Mouse (Mus musculus) MEL (cell line): ENCODE measurements around the gene Fam129c. TPM values are rescaled to one million over a fixed set of nuclear protein-coding genes. Genes with fewer than 3 reads are reported as not detected.

Experiments used
- DNase-seq: peaks from one replicate; pipeline ENCODE4 v3.0.0; 2011; ENCODE audit warnings: low read depth, low spot score
- H3K27ac ChIP-seq: 2 replicates; pipeline ENCODE4 v1.5.1; 2012; ENCODE audit warnings: low read depth, mild to moderate bottlenecking, control low read depth, low read length, moderate library complexity; ENCODE audit not compliant: control insufficient read depth
- H3K27me3 ChIP-seq, 2 experiments: fragments of 150-350 bp in 1 of 2; sonication (generic) in 1 of 2; 2 replicates each; pipeline ENCODE4 v1.6.1; 2012; ENCODE audit warnings: low read length in 2 of 2, mild to moderate bottlenecking in 2 of 2, improper control_type of control experiment in 1 of 2, moderate library complexity in 1 of 2; ENCODE audit not compliant: insufficient read depth in 2 of 2, control insufficient read depth in 1 of 2
- H3K36me3 ChIP-seq, 2 experiments: 2 replicates each; pipeline ENCODE4 v1.6.1; 2012 to 2014; ENCODE audit warnings: low read length in 2 of 2, improper control_type of control experiment in 1 of 2, inconsistent platforms in 1 of 2, mild to moderate bottlenecking in 1 of 2; ENCODE audit not compliant: insufficient read depth in 2 of 2, control insufficient read depth in 1 of 2
- H3K4me1 ChIP-seq, 2 experiments: fragments of 150-350 bp in 1 of 2; sonication (generic) in 1 of 2; 2 replicates each; pipeline ENCODE4 v1.6.1; 2012; ENCODE audit warnings: low read length in 2 of 2, improper control_type of control experiment in 1 of 2, mild to moderate bottlenecking in 1 of 2; ENCODE audit not compliant: insufficient read depth in 2 of 2, control insufficient read depth in 1 of 2
- H3K4me3 ChIP-seq, 2 experiments: fragments of 150-350 bp in 1 of 2; sonication (generic) in 1 of 2; 2 replicates each; pipeline ENCODE4 v1.5.1; 2012; ENCODE audit warnings: low read depth in 2 of 2, low read length in 2 of 2, mild to moderate bottlenecking in 2 of 2, moderate library complexity in 2 of 2, control low read depth in 1 of 2, improper control_type of control experiment in 1 of 2; ENCODE audit not compliant: control insufficient read depth in 1 of 2, insufficient read depth in 1 of 2
- H3K79me2 ChIP-seq: 2 replicates; pipeline ENCODE4 v1.6.1; 2012; ENCODE audit warnings: mild to moderate bottlenecking, low read length, moderate library complexity; ENCODE audit not compliant: control insufficient read depth, poor library complexity, insufficient read depth
- H3K9ac ChIP-seq: 2 replicates; pipeline ENCODE4 v1.6.1; 2012; ENCODE audit warnings: low read depth, mild to moderate bottlenecking, control low read depth, low read length, moderate library complexity; ENCODE audit not compliant: control insufficient read depth, poor library complexity, severe bottlenecking
- H3K9me3 ChIP-seq: fragments of 150-350 bp; sonication (generic); replicated peaks from 2 replicates; pipeline ENCODE4 v1.6.1; 2012; ENCODE audit warnings: mild to moderate bottlenecking, low read length, improper control_type of control experiment, moderate library complexity; ENCODE audit not compliant: insufficient read depth
- BHLHE40 ChIP-seq: IDR thresholded peaks from 2 replicates; pipeline ENCODE4 v1.6.1; 2012; ENCODE audit warnings: low read depth, mild to moderate bottlenecking, inconsistent platforms, low read length, improper control_type of control experiment, borderline replicate concordance
- CHD1 ChIP-seq: IDR thresholded peaks from 2 replicates; pipeline ENCODE4 v1.6.1; 2012; ENCODE audit warnings: low read depth, mild to moderate bottlenecking, inconsistent platforms, low read length, improper control_type of control experiment
- CTCF ChIP-seq, 3 experiments: IDR thresholded peaks in 2 of 3; conservative IDR thresholded peaks in 1 of 3; 2 replicates each; pipeline ENCODE4 v1.5.1; 2011 to 2012; ENCODE audit warnings: low read length in 3 of 3, low read depth in 2 of 3, mild to moderate bottlenecking in 2 of 3, improper control_type of control experiment in 1 of 3, inconsistent platforms in 1 of 3, mixed read lengths in 1 of 3, moderate library complexity in 1 of 3; ENCODE audit not compliant: control insufficient read depth in 1 of 3, insufficient read depth in 1 of 3, poor library complexity in 1 of 3, severe bottlenecking in 1 of 3
- E2F4 ChIP-seq: IDR thresholded peaks from 2 replicates; pipeline ENCODE4 v1.6.1; 2011; ENCODE audit warnings: low read depth, low read length, improper control_type of control experiment, borderline replicate concordance
- ELF1 ChIP-seq: IDR thresholded peaks from 2 replicates; pipeline ENCODE4 v1.6.1; 2014; ENCODE audit warnings: low read depth, mild to moderate bottlenecking, inconsistent platforms, low read length, improper control_type of control experiment, moderate library complexity
- ETS1 ChIP-seq: IDR thresholded peaks from 2 replicates; pipeline ENCODE4 v1.6.1; 2012; ENCODE audit warnings: low read depth, mild to moderate bottlenecking, inconsistent platforms, low read length, improper control_type of control experiment, moderate library complexity
- GABPA ChIP-seq: IDR thresholded peaks from 2 replicates; pipeline ENCODE4 v1.6.1; 2012; ENCODE audit warnings: low read depth, mild to moderate bottlenecking, inconsistent platforms, low read length, improper control_type of control experiment, moderate library complexity
- HCFC1 ChIP-seq: IDR thresholded peaks from 2 replicates; pipeline ENCODE4 v1.6.1; 2012; ENCODE audit warnings: low read depth, mild to moderate bottlenecking, inconsistent platforms, low read length, improper control_type of control experiment, moderate library complexity
- JUND ChIP-seq: IDR thresholded peaks from 2 replicates; pipeline ENCODE4 v1.6.1; 2011; ENCODE audit warnings: low read depth, mild to moderate bottlenecking, improper control_type of control experiment, low read length
- KAT2A ChIP-seq: conservative IDR thresholded peaks from 2 replicates; pipeline ENCODE4 v1.6.1; 2012; ENCODE audit warnings: low read depth, low read length, improper control_type of control experiment, inconsistent platforms
- MAX ChIP-seq: IDR thresholded peaks from 2 replicates; pipeline ENCODE4 v1.6.1; 2011; ENCODE audit warnings: low read length, improper control_type of control experiment
- MYC ChIP-seq: IDR thresholded peaks from 2 replicates; pipeline ENCODE4 v1.6.1; 2011; ENCODE audit warnings: low read depth, mild to moderate bottlenecking, low read length, improper control_type of control experiment, moderate library complexity
- RAD21 ChIP-seq: IDR thresholded peaks from 2 replicates; pipeline ENCODE4 v1.6.1; 2011; ENCODE audit warnings: mild to moderate bottlenecking, low read depth, low read length, improper control_type of control experiment
- SIN3A ChIP-seq: IDR thresholded peaks from 2 replicates; pipeline ENCODE4 v1.6.1; 2012; ENCODE audit warnings: low read length, improper control_type of control experiment, inconsistent platforms
- SMC3 ChIP-seq: IDR thresholded peaks from 2 replicates; pipeline ENCODE4 v1.6.1; 2011; ENCODE audit warnings: low read depth, low read length, improper control_type of control experiment
- TAL1 ChIP-seq: IDR thresholded peaks from 2 replicates; pipeline ENCODE4 v1.6.1; 2012; ENCODE audit warnings: mild to moderate bottlenecking, inconsistent platforms, low read length, moderate library complexity, mixed read lengths
- UBTF ChIP-seq: IDR thresholded peaks from 2 replicates; pipeline ENCODE4 v1.6.1; 2012; ENCODE audit warnings: low read depth, mild to moderate bottlenecking, inconsistent platforms, low read length, improper control_type of control experiment, moderate library complexity, borderline replicate concordance; ENCODE audit not compliant: insufficient read depth
- USF1 ChIP-seq: IDR thresholded peaks from 2 replicates; pipeline ENCODE4 v1.6.1; 2014; ENCODE audit warnings: low read depth, mild to moderate bottlenecking, inconsistent platforms, low read length, improper control_type of control experiment, moderate library complexity
- USF2 ChIP-seq, 2 experiments: IDR thresholded peaks; 2 replicates each; pipeline ENCODE4 v1.6.1; 2011 to 2012; ENCODE audit warnings: improper control_type of control experiment in 2 of 2, low read length in 2 of 2, borderline replicate concordance in 1 of 2, inconsistent platforms in 1 of 2, low read depth in 1 of 2, mild to moderate bottlenecking in 1 of 2; ENCODE audit not compliant: insufficient read depth in 1 of 2
- ZC3H11A ChIP-seq: IDR thresholded peaks from 2 replicates; pipeline ENCODE4 v1.6.1; 2012; ENCODE audit warnings: low read depth, mild to moderate bottlenecking, inconsistent platforms, low read length, improper control_type of control experiment
- ZKSCAN1 ChIP-seq: IDR thresholded peaks from 2 replicates; pipeline ENCODE4 v1.6.1; 2012; ENCODE audit warnings: low read depth, mild to moderate bottlenecking, inconsistent platforms, low read length, improper control_type of control experiment, moderate library complexity
- ZMIZ1 ChIP-seq: IDR thresholded peaks from 2 replicates; pipeline ENCODE4 v1.6.1; 2012; ENCODE audit warnings: low read depth, mild to moderate bottlenecking, inconsistent platforms, low read length, improper control_type of control experiment, moderate library complexity
- polyA plus RNA-seq, 2 experiments: library from polyadenylated mRNA; stranded (reverse) in 1 of 2; unstranded in 1 of 2; fragments of >175 nt in 1 of 2; fragments of >200 nt in 1 of 2; gene quantifications; 2 replicates each; pipeline versions ENCODE4 v1.2.1 to v1.2.4; 2012; ENCODE audit warnings: low replicate concordance in 2 of 2, low read depth in 1 of 2; ENCODE audit not compliant: insufficient read length in 2 of 2, insufficient read depth in 1 of 2, missing spikeins in 1 of 2
- total RNA-seq: library from RNA; depleted of rRNA; stranded (reverse); fragments of 300-350 nt; gene quantifications from 2 replicates; pipeline ENCODE4 v1.2.3, GENCODE M21; 2012

The Fam129c gene
- total and polyA plus RNA-seq, 3 experiments: 7.6 to 8.3 TPM; not detected in 1

GRCm38 (mm10) chr8:71579009-71579408 lies 18.4 kb upstream of the Fam129c start:
- Histone ChIP-seq H3K27ac (no peak overlapping the region), H3K4me1 (0 out of 4 replicates have a peak, but pooled peaks cover 0 to 4% of the 10 kb centered on the region in 2 experiments), H3K36me3 (no peaks in the 10 kb centered on the region), H3K79me2 (no peaks in the 10 kb centered on the region), H3K27me3 (no peaks in the 10 kb centered on the region; a peak in 1 of 4 replicates), H3K9ac (no peak overlapping the region), H3K4me3 (no peak overlapping the region), H3K9me3 (no peaks in the 10 kb centered on the region)
- no peak for DNase-seq
- TF ChIP-seq RAD21 (no peak), ELF1 (no peak), ZMIZ1 (no peak), CHD1 (no peak), ETS1 (no peak), MYC (no peak), KAT2A (no peak), SMC3 (no peak)

GRCm38 (mm10) chr8:71579476-71579875 lies 18.0 kb upstream of the Fam129c start:
- no peak overlapping the region for H3K9ac ChIP-seq
- no peaks in the 10 kb centered on the region for H3K79me2 ChIP-seq
- TF ChIP-seq E2F4 (no peak), GABPA (no peak), MYC (no peak), CTCF (IDR thresholded peaks at IDR 0.05 in 2 of 3, conservative IDR thresholded peaks at IDR 0.05 in 1 of 3; ENCODE audit: control insufficient read depth in 1 of 3, insufficient read depth in 1 of 3, low read depth in 2 of 3, low read length in 3 of 3, poor library complexity in 1 of 3, severe bottlenecking in 1 of 3) (no peak), SIN3A (no peak), BHLHE40 (no peak), USF1 (no peak), ZKSCAN1 (no peak), MAX (no peak), JUND (no peak), USF2 (IDR thresholded peaks at IDR 0.05; ENCODE audit: borderline replicate concordance in 1 of 2, insufficient read depth in 1 of 2, low read depth in 1 of 2, low read length in 2 of 2) (no peak), SMC3 (no peak), HCFC1 (no peak), ZMIZ1 (no peak), RAD21 (no peak), TAL1 (no peak), UBTF (no peak), ZC3H11A (no peak)
- no peak for DNase-seq
- H3K4me3 ChIP-seq: no peak overlapping the region
- H3K9me3 ChIP-seq: no peaks in the 10 kb centered on the region
- H3K27me3 ChIP-seq: no peaks in the 10 kb centered on the region
- H3K27ac ChIP-seq: no peak overlapping the region
- no peaks in the 10 kb centered on the region for H3K36me3 ChIP-seq
- H3K4me1 ChIP-seq: 0 out of 4 replicates have a peak, but pooled peaks cover 0 to 4% of the 10 kb centered on the region in 2 experiments
